Mouse (Mus musculus) limb, embryonic 15.5 days (tissue): ENCODE results near the gene Dspp. TPM values are rescaled to one million over a fixed set of nuclear protein-coding genes. Genes with fewer than 3 reads are reported as not detected.
A peak's percentile ranks its signal among the peaks of the same experiment; 100 is the strongest.

ENCODE experiments used
- ATAC-seq: fragments of 200-750 bp; cut with Nextera tagmentation; 2 replicates; pipeline ENCODE4 v1.8.0; 2017; ENCODE audit warnings: low read depth, moderate TSS enrichment; ENCODE audit not compliant: insufficient number of reproducible peaks, low FRiP score, low TSS enrichment
- H3K27ac ChIP-seq: fragments of 300-500 bp; sonication (generic); 2 replicates; pipeline ENCODE4 v1.5.1; 2015; ENCODE audit warnings: moderate library complexity, mild to moderate bottlenecking, inconsistent platforms
- H3K27me3 ChIP-seq: fragments of 300-500 bp; sonication (generic); 2 replicates; pipeline ENCODE4 v1.6.1; 2015; ENCODE audit warnings: inconsistent platforms
- H3K36me3 ChIP-seq: fragments of 300-500 bp; sonication (generic); 2 replicates; pipeline ENCODE4 v1.6.1; 2015; ENCODE audit warnings: inconsistent platforms
- H3K4me1 ChIP-seq: fragments of 300-500 bp; sonication (generic); 2 replicates; pipeline ENCODE4 v1.6.1; 2015; ENCODE audit warnings: inconsistent platforms
- H3K4me2 ChIP-seq: fragments of 300-500 bp; sonication (generic); 2 replicates; pipeline ENCODE4 v1.6.1; 2015; ENCODE audit warnings: mild to moderate bottlenecking, inconsistent platforms
- H3K4me3 ChIP-seq: fragments of 300-500 bp; sonication (generic); 2 replicates; pipeline ENCODE4 v1.5.1; 2015; ENCODE audit warnings: mild to moderate bottlenecking, inconsistent platforms
- H3K9ac ChIP-seq: fragments of 300-500 bp; sonication (generic); 2 replicates; pipeline ENCODE4 v1.6.1; 2015; ENCODE audit warnings: inconsistent platforms
- H3K9me3 ChIP-seq: fragments of 300-500 bp; sonication (generic); 2 replicates; pipeline ENCODE4 v1.6.1; 2016; ENCODE audit warnings: inconsistent platforms
- WGBS: fragments of 180-500 bp; shearing (Covaris S2); methylation state at CpG from one replicate; pipeline ENCODE4 v1.1.7; 2015; 5-methylcytosine and 5-hydroxymethylcytosine counted together
- polyA plus RNA-seq: library from polyadenylated mRNA; unstranded; fragments of >200 nt; fragmentation: Nextera tagmentation; extraction: Ambion mirVana; gene quantifications from 2 replicates; pipeline ENCODE4 v1.2.1, GENCODE M21; 2015

Dspp gene
- not detected in 2 replicates for polyA plus RNA-seq

DNA sequence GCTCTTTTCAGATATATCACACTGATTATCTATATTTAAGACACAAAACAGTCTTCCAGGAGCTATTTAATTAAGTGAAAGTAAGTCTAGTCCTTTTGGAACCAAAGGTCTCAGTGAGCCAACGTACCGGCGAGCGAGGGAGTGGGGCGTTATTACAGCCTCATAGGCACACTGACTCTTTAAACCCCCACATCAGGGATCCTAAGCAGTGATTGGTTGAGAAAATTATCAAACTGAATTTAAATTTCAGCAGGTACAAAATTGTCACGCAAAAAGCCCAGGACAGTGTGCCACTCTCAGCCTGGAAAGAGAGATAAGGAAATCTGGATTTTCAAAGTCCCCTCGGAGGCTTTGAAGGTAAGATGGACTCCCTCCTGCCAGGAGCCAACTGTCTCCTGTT is at the start of gene Dspp:
Dspp (plus strand) TSS at position 301 of the 400 bp plus-strand sequence.
- H3K27me3 ChIP-seq: no peaks in the 10 kb centered on the region
- no peaks in the 10 kb centered on the region for H3K36me3 ChIP-seq
- no peak within 1 kb of the TSS for H3K4me2 ChIP-seq
- no peaks in the 10 kb centered on the region for H3K9me3 ChIP-seq
- H3K4me1 ChIP-seq: no peaks in the 10 kb centered on the region
- WGBS: 83% methylated on average over 7 of the region's 7 CpGs
- no peak within 1 kb of the TSS for H3K27ac ChIP-seq
- no peak within 1 kb of the TSS for H3K4me3 ChIP-seq
- no peak within 1 kb of the TSS for H3K9ac ChIP-seq
- ATAC-seq: no peak

DNA sequence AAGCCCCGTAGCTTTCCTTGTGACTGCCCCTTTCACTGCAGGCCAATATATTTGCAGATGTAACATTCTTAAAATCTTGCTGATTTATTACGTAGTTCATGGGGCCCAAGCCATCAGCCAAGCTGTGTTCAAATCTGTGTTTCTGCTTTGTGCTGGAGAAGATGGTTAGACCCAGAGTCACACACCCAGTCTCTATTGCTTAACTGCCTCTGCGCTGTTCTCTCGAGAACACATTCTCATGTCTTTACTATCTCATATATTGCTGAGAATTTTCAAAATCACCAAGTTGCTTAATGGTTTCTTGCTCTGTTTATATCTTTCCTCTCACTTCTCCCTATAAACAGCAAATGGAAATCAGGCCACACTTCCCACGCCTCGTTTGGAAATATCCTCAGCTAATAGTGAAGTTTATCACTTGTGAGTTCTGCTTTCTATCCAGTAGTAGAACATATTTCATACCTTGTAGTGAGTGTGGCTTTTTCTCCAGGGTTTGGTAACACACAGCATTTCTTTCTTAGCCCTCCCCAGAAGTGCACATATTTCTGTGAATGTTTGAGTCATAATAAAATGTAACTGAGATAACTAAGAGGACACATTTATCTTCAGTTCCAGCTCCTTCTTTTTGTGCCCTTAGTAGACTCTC is 46.4 kb upstream of the Dspp start:
- H3K4me1 ChIP-seq: 0 out of 2 replicates have a peak, but pooled peaks cover 3% of the 10 kb centered on the region
- H3K27ac ChIP-seq: no peak overlapping the region
- H3K9ac ChIP-seq: no peak overlapping the region
- no peak for ATAC-seq
- H3K4me3 ChIP-seq: no peak overlapping the region
- H3K27me3 ChIP-seq: no peaks in the 10 kb centered on the region
- WGBS: 59% methylated on average over 6 of the region's 6 CpGs
- H3K9me3 ChIP-seq: no peaks in the 10 kb centered on the region
- H3K36me3 ChIP-seq: no peaks in the 10 kb centered on the region
- H3K4me2 ChIP-seq: no peak overlapping the region

GRCm38 (mm10) chr5:104126561-104127320 is 43.8 kb upstream of the Dspp start:
- no peaks in the 10 kb centered on the region for H3K36me3 ChIP-seq
- H3K4me1 ChIP-seq: 0 out of 2 replicates have a peak, but pooled peaks cover 3% of the 10 kb centered on the region
- H3K9ac ChIP-seq: no peak overlapping the region
- no peaks in the 10 kb centered on the region for H3K9me3 ChIP-seq
- H3K27ac ChIP-seq: no peak overlapping the region
- no peak overlapping the region for H3K4me2 ChIP-seq
- 84% methylated on average over 12 of the region's 12 CpGs for WGBS
- ATAC-seq: no peak
- H3K27me3 ChIP-seq: no peaks in the 10 kb centered on the region
- no peak overlapping the region for H3K4me3 ChIP-seq

DNA sequence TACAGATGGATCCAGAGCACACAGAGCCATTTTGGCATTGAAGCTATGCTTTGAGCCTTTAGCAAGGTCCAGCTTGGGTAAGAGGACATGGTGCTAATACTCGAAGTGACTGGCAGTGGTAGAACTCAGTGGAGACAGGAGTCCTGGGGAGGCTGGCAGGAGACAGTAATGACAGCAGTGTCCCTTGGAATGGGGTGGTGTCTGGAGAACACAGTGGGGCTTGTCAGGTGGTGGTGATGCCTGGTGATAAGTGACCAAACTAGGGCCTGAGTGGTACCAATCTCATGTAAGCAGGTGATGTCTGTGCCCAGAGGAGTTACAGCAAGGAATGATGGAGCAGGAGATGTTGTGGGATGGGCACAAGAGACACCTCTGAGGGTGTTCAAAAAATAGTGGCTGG is 43.2 kb upstream of the Dspp start:
- no peaks in the 10 kb centered on the region for H3K9me3 ChIP-seq
- 68% methylated on average over 1 of the region's 1 CpGs for WGBS
- ATAC-seq: no peak
- 0 out of 2 replicates have a peak, but pooled peaks cover 3% of the 10 kb centered on the region for H3K4me1 ChIP-seq
- H3K36me3 ChIP-seq: no peaks in the 10 kb centered on the region
- no peak overlapping the region for H3K27ac ChIP-seq
- H3K4me3 ChIP-seq: no peak overlapping the region
- H3K27me3 ChIP-seq: no peaks in the 10 kb centered on the region
- H3K4me2 ChIP-seq: no peak overlapping the region
- no peak overlapping the region for H3K9ac ChIP-seq

GRCm38 (mm10) chr5:104128281-104129031 is 42.1 kb upstream of the Dspp start:
- 35% methylated on average over 12 of the region's 12 CpGs for WGBS
- ATAC-seq: no peak
- Histone ChIP-seq H3K4me3 (no peak overlapping the region), H3K4me2 (no peak overlapping the region), H3K27ac (peak overlapping the region; percentile 62), H3K9me3 (no peaks in the 10 kb centered on the region), H3K4me1 (0 out of 2 replicates have a peak, but pooled peaks cover 3% of the 10 kb centered on the region), H3K27me3 (no peaks in the 10 kb centered on the region), H3K36me3 (no peaks in the 10 kb centered on the region), H3K9ac (no peak overlapping the region)

DNA sequence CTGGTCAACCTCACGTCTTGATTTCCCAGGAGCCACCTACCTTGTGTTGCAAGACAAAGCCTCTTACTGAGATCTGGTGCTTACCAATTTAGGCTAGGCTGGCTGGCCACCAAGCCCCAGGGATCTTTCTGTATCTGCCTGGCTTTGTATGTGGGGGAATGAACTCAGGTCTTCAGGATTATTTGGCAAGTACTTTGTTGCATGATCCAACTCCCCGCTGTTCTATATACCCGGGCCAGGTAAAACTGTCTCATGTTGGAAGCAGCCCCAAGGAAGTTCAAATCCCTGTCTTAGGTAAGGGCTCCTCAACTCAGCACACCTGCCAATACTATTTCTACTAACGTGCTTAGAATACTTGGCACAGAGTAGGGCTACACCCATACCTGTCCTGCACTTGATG is 39.6 kb upstream of the Dspp start:
- no peaks in the 10 kb centered on the region for H3K9me3 ChIP-seq
- 0 out of 2 replicates have a peak, but pooled peaks cover 3% of the 10 kb centered on the region for H3K4me1 ChIP-seq
- H3K9ac ChIP-seq: no peak overlapping the region
- ATAC-seq: no peak
- H3K27ac ChIP-seq: no peak overlapping the region
- no peak overlapping the region for H3K4me3 ChIP-seq
- WGBS: 85% methylated on average over 4 of the region's 4 CpGs
- H3K4me2 ChIP-seq: no peak overlapping the region
- H3K27me3 ChIP-seq: no peaks in the 10 kb centered on the region
- no peaks in the 10 kb centered on the region for H3K36me3 ChIP-seq

DNA sequence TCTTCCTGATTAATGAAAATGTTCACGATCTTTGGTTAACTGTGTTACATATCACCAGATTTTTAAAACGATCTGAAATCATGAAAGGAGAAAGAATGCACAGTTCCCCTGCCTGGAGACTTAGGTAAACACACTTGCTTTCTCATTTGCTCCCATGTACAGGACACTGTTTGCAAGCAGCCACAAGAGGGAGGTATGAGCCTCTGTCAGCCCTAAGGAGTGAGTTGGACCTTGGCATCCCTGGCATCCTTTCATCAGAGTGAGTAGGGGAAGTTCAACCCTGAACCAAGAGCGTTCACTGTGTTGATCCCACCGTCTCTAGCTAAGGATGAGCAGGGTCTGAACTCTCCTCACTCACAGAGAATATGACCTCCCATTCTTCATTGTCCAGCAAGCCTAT is 39.0 kb upstream of the Dspp start:
- Histone ChIP-seq H3K36me3 (no peaks in the 10 kb centered on the region), H3K9ac (no peak overlapping the region), H3K4me2 (no peak overlapping the region), H3K9me3 (no peaks in the 10 kb centered on the region), H3K4me3 (no peak overlapping the region), H3K4me1 (0 out of 2 replicates have a peak, but pooled peaks cover 3% of the 10 kb centered on the region), H3K27ac (no peak overlapping the region), H3K27me3 (no peaks in the 10 kb centered on the region)
- 73% methylated on average over 4 of the region's 4 CpGs for WGBS
- ATAC-seq: no peak

- H3K36me3 ChIP-seq: no peaks in the 10 kb centered on the region
- H3K4me2 ChIP-seq: no peak overlapping the region
- 68% methylated on average over 4 of the region's 4 CpGs for WGBS
- no peak for ATAC-seq
- H3K27me3 ChIP-seq: no peaks in the 10 kb centered on the region
- no peaks in the 10 kb centered on the region for H3K4me1 ChIP-seq
- H3K4me3 ChIP-seq: no peak overlapping the region
- no peak overlapping the region for H3K9ac ChIP-seq
- no peak overlapping the region for H3K27ac ChIP-seq
- H3K9me3 ChIP-seq: no peaks in the 10 kb centered on the region
Measured at GRCm38 (mm10) chr5:104133752-104134151, 36.8 kb upstream of the Dspp start.

DNA sequence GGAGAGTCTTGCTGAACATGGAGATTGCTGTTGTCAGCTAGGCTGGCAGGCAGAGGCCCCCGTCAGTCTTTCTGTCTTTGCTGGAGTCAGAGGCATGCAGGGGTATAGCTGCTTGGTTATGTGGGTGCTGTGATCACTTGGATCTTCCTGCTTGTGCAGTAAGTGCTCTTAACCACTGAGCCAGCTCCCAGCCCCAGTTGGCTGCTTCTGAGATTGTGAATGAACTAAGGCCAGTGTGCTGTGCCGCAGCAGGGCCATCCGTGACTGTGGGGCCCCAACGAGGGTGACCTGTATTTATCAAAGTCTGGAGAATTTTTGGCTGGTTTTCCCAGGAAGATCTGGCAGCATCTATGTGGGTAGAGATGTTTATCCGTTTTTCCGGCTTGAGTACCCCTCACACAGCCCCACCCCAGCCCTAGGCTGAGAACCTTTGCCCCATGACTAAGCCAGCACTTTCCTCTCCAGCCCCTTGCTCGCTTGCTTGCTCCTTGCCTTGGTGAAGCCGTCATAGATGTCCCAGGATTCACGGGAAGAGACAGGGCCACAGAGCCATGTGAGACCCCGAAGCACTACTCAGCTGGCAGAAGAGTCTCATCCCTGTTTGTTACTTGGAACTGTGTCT is 32.5 kb upstream of the Dspp start:
- no peak overlapping the region for H3K4me2 ChIP-seq
- 70% methylated on average over 10 of the region's 10 CpGs for WGBS
- H3K9me3 ChIP-seq: no peaks in the 10 kb centered on the region
- no peaks in the 10 kb centered on the region for H3K36me3 ChIP-seq
- no peak overlapping the region for H3K4me3 ChIP-seq
- H3K4me1 ChIP-seq: no peaks in the 10 kb centered on the region
- no peaks in the 10 kb centered on the region for H3K27me3 ChIP-seq
- ATAC-seq: no peak
- H3K27ac ChIP-seq: no peak overlapping the region
- H3K9ac ChIP-seq: no peak overlapping the region

GRCm38 (mm10) chr5:104141067-104141466 is 29.4 kb upstream of the Dspp start:
- no peaks in the 10 kb centered on the region for H3K27me3 ChIP-seq

DNA sequence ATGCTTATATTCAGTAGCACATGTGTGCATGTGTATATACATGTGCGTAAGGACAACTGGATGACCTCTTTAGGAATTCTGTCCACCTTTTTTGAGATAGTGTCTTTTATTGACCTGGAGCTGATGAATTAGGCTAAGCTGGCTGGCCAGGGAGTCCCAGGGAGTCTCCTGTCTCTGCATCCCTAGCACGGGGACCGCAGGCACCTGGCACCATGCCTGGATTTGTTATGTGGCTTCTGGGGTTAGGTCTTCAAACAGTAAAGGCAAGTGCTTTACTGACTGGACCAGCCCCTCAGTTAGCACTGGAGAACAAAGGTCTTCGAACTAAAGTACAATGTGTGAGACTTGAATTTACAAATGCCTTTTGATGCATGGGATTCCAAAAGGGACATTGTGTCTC is 26.5 kb upstream of the Dspp start:
- no peak overlapping the region for H3K27ac ChIP-seq
- no peak overlapping the region for H3K9ac ChIP-seq
- H3K4me1 ChIP-seq: no peaks in the 10 kb centered on the region
- H3K9me3 ChIP-seq: no peaks in the 10 kb centered on the region
- no peak overlapping the region for H3K4me3 ChIP-seq
- no peak for ATAC-seq
- no peak overlapping the region for H3K4me2 ChIP-seq
- 77% methylated on average over 4 of the region's 4 CpGs for WGBS
- no peaks in the 10 kb centered on the region for H3K36me3 ChIP-seq
- no peaks in the 10 kb centered on the region for H3K27me3 ChIP-seq

More at GRCm38 (mm10) chr5:104141067-104141466, 29.4 kb upstream of the Dspp start:
- Histone ChIP-seq H3K27ac (no peak overlapping the region), H3K9ac (no peak overlapping the region), H3K36me3 (no peaks in the 10 kb centered on the region), H3K9me3 (no peaks in the 10 kb centered on the region), H3K4me3 (no peak overlapping the region), H3K4me2 (no peak overlapping the region), H3K4me1 (no peaks in the 10 kb centered on the region)
- no peak for ATAC-seq
- 67% methylated on average over 2 of the region's 2 CpGs for WGBS
